Mouse (Mus musculus): ENCODE data around the gene Emx1. TPM values are rescaled to one million over a fixed set of nuclear protein-coding genes. Genes with fewer than 3 reads are reported as not detected.
"Not testable (repeated sequence)": the region's sequence is repeated elsewhere in the genome, so short reads cannot be mapped to it uniquely, and the experiment has no call there.

The Emx1 gene
- polyA plus RNA-seq, 1 experiment from 2014 or later, result not detected

- H3K9me3 ChIP-seq (replicated peaks); H3K27ac ChIP-seq (replicated peaks); H3K36me3 ChIP-seq (replicated peaks); H3K4me1 ChIP-seq (replicated peaks); H3K9ac ChIP-seq; H3K4me3 ChIP-seq (replicated peaks); H3K4me2 ChIP-seq; ATAC-seq (ENCODE audit: insufficient read depth): not testable (repeated sequence)
- peaks cover 14% of the 10 kb centered on the region for H3K27me3 ChIP-seq
- WGBS (ENCODE audit: insufficient replicate concordance), result 16% methylated on average over 6 of the region's 6 CpGs
Observed at GRCm38 (mm10) chr6:85159092-85159760, 28.0 kb upstream of the Emx1 start.

- Histone ChIP-seq H3K36me3 (replicated peaks) (no peaks in the 10 kb centered on the region), H3K4me1 (replicated peaks) (peaks cover under 1% of the 10 kb centered on the region; the same call in 1 of the 2 replicates), H3K4me3 (replicated peaks) (no peak overlapping the region), H3K27me3 (peaks cover 5% of the 10 kb centered on the region), H3K27ac (replicated peaks) (no peak overlapping the region), H3K9ac (no peak overlapping the region), H3K4me2 (no peak overlapping the region), H3K9me3 (replicated peaks) (no peaks in the 10 kb centered on the region)
- 30% methylated on average over 4 of the region's 4 CpGs for WGBS (ENCODE audit: insufficient replicate concordance)
- ATAC-seq (ENCODE audit: insufficient read depth), result no peak
Observed at GRCm38 (mm10) chr6:85160201-85160923, 26.9 kb upstream of the Emx1 start.

GRCm38 (mm10) chr6:85165440-85165921 is 21.8 kb upstream of the Emx1 start:
- Histone ChIP-seq H3K4me3 (replicated peaks) (no peak overlapping the region), H3K4me1 (replicated peaks) (no peaks in the 10 kb centered on the region), H3K4me2 (no peak overlapping the region), H3K36me3 (replicated peaks) (no peaks in the 10 kb centered on the region), H3K27ac (replicated peaks) (no peak overlapping the region), H3K9ac (no peak overlapping the region), H3K27me3 (peaks cover 9% of the 10 kb centered on the region; the same call in 1 of the 2 replicates), H3K9me3 (replicated peaks) (no peaks in the 10 kb centered on the region)
- ATAC-seq (ENCODE audit: insufficient read depth), result no peak
- WGBS (ENCODE audit: insufficient replicate concordance), result 47% methylated on average over 11 of the region's 11 CpGs

GRCm38 (mm10) chr6:85179569-85179968 is 7.7 kb upstream of the Emx1 start:
- WGBS (ENCODE audit: insufficient replicate concordance), result 64% methylated on average over 3 of the region's 3 CpGs
- H3K9me3 ChIP-seq (replicated peaks), result no peaks in the 10 kb centered on the region
- no peak for ATAC-seq (ENCODE audit: insufficient read depth)

GRCm38 (mm10) chr6:85180036-85180435 is 7.2 kb upstream of the Emx1 start:
- no peak for ATAC-seq (ENCODE audit: insufficient read depth)
- H3K27ac ChIP-seq (replicated peaks), result no peak overlapping the region
- H3K4me3 ChIP-seq (replicated peaks), result no peak overlapping the region
- H3K27me3 ChIP-seq, result peaks cover 32% of the 10 kb centered on the region
- no peak overlapping the region for H3K4me2 ChIP-seq
- H3K4me1 ChIP-seq (replicated peaks), result no peaks in the 10 kb centered on the region
- no peaks in the 10 kb centered on the region for H3K9me3 ChIP-seq (replicated peaks)
- no peak overlapping the region for H3K9ac ChIP-seq
- no peaks in the 10 kb centered on the region for H3K36me3 ChIP-seq (replicated peaks)
- 31% methylated on average over 2 of the region's 2 CpGs for WGBS (ENCODE audit: insufficient replicate concordance)

More at GRCm38 (mm10) chr6:85179569-85179968, 7.7 kb upstream of the Emx1 start:
- H3K9ac ChIP-seq, result no peak overlapping the region
- no peak overlapping the region for H3K4me3 ChIP-seq (replicated peaks)
- no peak overlapping the region for H3K27ac ChIP-seq (replicated peaks)
- no peaks in the 10 kb centered on the region for H3K36me3 ChIP-seq (replicated peaks)
- no peaks in the 10 kb centered on the region for H3K4me1 ChIP-seq (replicated peaks)
- H3K27me3 ChIP-seq, result peaks cover 29% of the 10 kb centered on the region
- H3K4me2 ChIP-seq, result no peak overlapping the region

- WGBS (ENCODE audit: insufficient replicate concordance), result 36% methylated on average over 3 of the region's 3 CpGs
- H3K4me3 ChIP-seq (replicated peaks), result no peak overlapping the region
- ATAC-seq (ENCODE audit: insufficient read depth), result no peak
Observed at GRCm38 (mm10) chr6:85183951-85184350, 3.3 kb upstream of the Emx1 start.

GRCm38 (mm10) chr6:85186033-85186743 is 1.1 kb upstream of the Emx1 start:
- Histone ChIP-seq H3K4me1 (replicated peaks) (no peaks in the 10 kb centered on the region), H3K4me2 (peak overlapping the region; percentile 28), H3K4me3 (replicated peaks) (no peak overlapping the region), H3K27me3 (peaks cover 77% of the 10 kb centered on the region), H3K9me3 (replicated peaks) (no peaks in the 10 kb centered on the region), H3K27ac (replicated peaks) (no peak overlapping the region), H3K9ac (no peak overlapping the region), H3K36me3 (replicated peaks) (no peaks in the 10 kb centered on the region)
- no peak for ATAC-seq (ENCODE audit: insufficient read depth)
- 4% methylated on average over 33 of the region's 33 CpGs for WGBS (ENCODE audit: insufficient replicate concordance)

More at GRCm38 (mm10) chr6:85183951-85184350, 3.3 kb upstream of the Emx1 start:
- no peaks in the 10 kb centered on the region for H3K4me1 ChIP-seq (replicated peaks)
- peaks cover 70% of the 10 kb centered on the region for H3K27me3 ChIP-seq
- no peak overlapping the region for H3K9ac ChIP-seq
- no peak overlapping the region for H3K27ac ChIP-seq (replicated peaks)
- H3K9me3 ChIP-seq (replicated peaks), result no peaks in the 10 kb centered on the region
- H3K4me2 ChIP-seq, result no peak overlapping the region
- H3K36me3 ChIP-seq (replicated peaks), result no peaks in the 10 kb centered on the region

GRCm38 (mm10) chr6:85186744-85187059 is 536 bp upstream of the Emx1 start:
- no peak overlapping the region for H3K4me2 ChIP-seq
- H3K9me3 ChIP-seq (replicated peaks), result no peaks in the 10 kb centered on the region
- H3K36me3 ChIP-seq (replicated peaks), result no peaks in the 10 kb centered on the region
- H3K9ac ChIP-seq, result no peak overlapping the region
- WGBS (ENCODE audit: insufficient replicate concordance), result 2% methylated on average over 15 of the region's 15 CpGs
- H3K4me1 ChIP-seq (replicated peaks), result no peaks in the 10 kb centered on the region
- peaks cover 78% of the 10 kb centered on the region for H3K27me3 ChIP-seq
- H3K4me3 ChIP-seq (replicated peaks), result no peak overlapping the region
- no peak overlapping the region for H3K27ac ChIP-seq (replicated peaks)
- no peak for ATAC-seq (ENCODE audit: insufficient read depth)

- Histone ChIP-seq H3K27me3 (peaks cover 96% of the 10 kb centered on the region), H3K4me3 (replicated peaks) (peak overlapping the region; percentile 26), H3K9me3 (replicated peaks) (no peaks in the 10 kb centered on the region), H3K4me1 (replicated peaks) (no peaks in the 10 kb centered on the region), H3K9ac (no peak overlapping the region), H3K4me2 (peak overlapping the region; percentile 56; the same call in 1 of the 2 replicates), H3K36me3 (replicated peaks) (no peaks in the 10 kb centered on the region), H3K27ac (replicated peaks) (no peak overlapping the region)
- ATAC-seq (ENCODE audit: insufficient read depth), result no peak
- 2% methylated on average over 39 of the region's 39 CpGs for WGBS (ENCODE audit: insufficient replicate concordance)
Observed at GRCm38 (mm10) chr6:85188256-85189110, 1.2 kb downstream of the Emx1 start.

GRCm38 (mm10) chr6:85189361-85189760 is 2.1 kb downstream of the Emx1 start:
- Histone ChIP-seq H3K4me1 (replicated peaks) (no peaks in the 10 kb centered on the region), H3K4me2 (no peak overlapping the region), H3K9me3 (replicated peaks) (no peaks in the 10 kb centered on the region), H3K27ac (replicated peaks) (no peak overlapping the region), H3K36me3 (replicated peaks) (no peaks in the 10 kb centered on the region), H3K9ac (no peak overlapping the region), H3K27me3 (peaks cover 97% of the 10 kb centered on the region), H3K4me3 (replicated peaks) (no peak overlapping the region)
- 7% methylated on average over 14 of the region's 14 CpGs for WGBS (ENCODE audit: insufficient replicate concordance)
- no peak for ATAC-seq (ENCODE audit: insufficient read depth)
